Mouse (Mus musculus): ENCODE measurements around the gene C1s1.

C1s1 gene

DNA sequence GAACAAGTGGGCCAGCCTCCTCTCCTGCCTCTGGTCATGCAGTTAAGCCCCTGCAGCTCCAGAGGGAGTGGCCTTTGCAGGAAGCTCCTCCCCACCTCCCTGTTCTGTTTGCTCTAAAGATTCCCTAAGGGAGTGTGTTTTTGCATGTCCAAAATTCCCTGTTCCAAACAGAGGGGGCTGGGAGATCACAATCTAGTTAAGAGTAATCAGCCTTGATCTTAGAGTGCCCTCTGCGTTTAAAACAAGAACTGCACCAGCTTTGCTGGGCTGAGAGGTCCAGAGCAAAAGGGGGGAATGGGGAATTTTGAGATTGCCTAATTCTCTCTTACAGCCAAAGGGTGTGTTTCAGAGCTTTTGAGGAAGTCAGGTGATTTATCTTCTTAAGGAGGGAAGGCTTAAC, at the start of gene C1s1:
C1s1 (minus strand) TSS at position 76 of the 400 bp plus-strand sequence.
- TF ChIP-seq GATA4 (IDR thresholded peaks at IDR 0.05; ENCODE audit: insufficient replicate concordance, low read length): peak; percentile 73

DNA sequence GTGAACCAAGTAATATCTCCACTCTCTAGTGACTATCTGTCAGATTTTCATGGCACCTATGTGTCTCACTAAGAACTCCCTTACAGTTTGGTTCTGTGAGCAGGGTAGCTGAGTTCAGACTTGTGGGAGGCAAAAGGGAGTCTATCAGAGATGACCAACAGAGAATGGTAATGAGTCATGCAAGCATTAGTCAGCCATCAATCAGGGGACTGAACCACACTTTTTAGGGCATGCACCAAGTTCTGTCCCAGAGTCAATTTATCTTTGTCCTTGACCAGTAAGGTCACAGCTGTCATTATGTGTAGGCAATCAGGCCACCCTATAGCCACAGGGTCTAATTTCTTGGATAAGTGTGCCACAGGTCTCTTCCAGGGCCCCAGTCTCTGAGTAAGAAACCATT, 46.6 kb upstream of the C1s1 start:
- TF ChIP-seq GATA4 (IDR thresholded peaks at IDR 0.05; ENCODE audit: insufficient replicate concordance, low read length): no peak

DNA sequence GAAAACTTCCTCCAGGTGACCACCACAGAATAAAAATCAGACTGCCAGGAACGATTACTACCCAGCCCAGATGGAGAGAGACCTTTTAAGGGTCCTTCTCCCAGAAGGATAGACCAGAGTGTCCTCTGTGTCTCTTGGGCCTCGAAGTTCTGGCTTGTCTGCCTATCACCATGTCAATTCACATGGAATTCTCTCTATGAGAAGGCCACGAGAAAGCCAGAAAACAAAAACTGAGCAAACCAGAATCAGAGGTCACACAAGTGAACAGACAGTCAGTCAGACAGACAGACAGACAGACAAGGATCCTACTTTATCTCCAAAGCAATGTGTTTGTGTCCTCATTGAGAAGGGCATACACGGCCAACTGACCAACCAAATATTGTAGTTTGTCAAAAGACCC, 44.1 kb upstream of the C1s1 start:
- no peak for TF ChIP-seq GATA4 (IDR thresholded peaks at IDR 0.05; ENCODE audit: insufficient replicate concordance, low read length)

DNA sequence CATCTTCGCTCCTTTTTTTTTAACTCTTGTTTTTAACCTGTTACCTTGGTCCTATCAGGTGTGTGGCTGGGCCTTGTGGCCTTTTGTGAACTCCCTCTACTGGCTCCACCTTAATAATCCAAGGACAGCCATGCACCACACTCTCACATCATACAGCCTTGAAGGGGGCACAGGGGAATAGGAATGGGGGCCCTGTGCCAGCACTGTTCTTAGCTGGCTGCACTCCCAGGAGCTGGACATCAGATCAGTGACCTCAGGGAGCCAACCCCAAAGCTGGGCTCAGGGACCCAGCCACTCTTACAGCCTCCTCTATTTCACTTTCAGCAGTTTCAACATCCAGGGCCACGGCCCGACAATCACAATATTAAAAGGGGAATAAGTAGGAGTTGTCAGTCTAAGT, 43.6 kb upstream of the C1s1 start:
- no peak for TF ChIP-seq GATA4 (IDR thresholded peaks at IDR 0.05; ENCODE audit: insufficient replicate concordance, low read length)

DNA sequence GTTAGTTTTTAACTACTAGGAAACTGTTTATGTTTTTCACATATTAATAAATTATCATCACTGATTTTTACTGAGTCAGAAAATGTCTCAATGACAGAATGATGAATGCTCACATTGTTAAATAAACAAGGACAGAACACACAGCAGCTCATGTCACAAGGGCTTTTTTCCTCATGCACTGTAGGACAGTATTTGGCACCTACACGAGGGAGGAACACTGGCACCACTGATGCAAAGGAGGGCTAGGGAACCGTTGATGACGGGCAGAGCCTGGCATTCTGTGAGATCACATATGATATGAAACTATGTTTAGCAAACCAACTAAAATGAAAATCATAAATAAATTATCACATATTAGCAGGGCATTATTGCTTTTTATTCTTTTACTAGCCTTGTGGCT, 42.8 kb upstream of the C1s1 start:
- no peak for TF ChIP-seq GATA4 (IDR thresholded peaks at IDR 0.05; ENCODE audit: insufficient replicate concordance, low read length)

DNA sequence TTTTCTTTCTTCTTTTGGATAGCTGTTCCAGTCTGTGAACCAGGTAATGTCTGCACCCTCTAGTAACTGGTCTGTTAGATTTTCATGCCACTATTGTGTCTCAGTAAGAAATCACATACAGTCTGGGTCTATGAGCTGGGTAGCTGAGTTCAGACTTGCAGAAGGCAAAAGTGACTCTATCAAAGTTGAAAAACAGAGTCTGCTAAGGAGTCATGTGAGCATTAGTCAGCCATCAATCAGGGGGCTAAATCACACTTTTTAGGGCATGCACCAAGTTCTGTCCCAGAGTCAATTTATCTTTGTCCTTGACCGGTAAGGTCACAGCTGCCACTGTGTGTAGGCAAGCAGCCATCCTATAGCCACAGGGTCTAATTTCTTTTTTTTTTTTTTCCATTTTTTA, 40.1 kb upstream of the C1s1 start:
- no peak for TF ChIP-seq GATA4 (IDR thresholded peaks at IDR 0.05; ENCODE audit: insufficient replicate concordance, low read length)

DNA sequence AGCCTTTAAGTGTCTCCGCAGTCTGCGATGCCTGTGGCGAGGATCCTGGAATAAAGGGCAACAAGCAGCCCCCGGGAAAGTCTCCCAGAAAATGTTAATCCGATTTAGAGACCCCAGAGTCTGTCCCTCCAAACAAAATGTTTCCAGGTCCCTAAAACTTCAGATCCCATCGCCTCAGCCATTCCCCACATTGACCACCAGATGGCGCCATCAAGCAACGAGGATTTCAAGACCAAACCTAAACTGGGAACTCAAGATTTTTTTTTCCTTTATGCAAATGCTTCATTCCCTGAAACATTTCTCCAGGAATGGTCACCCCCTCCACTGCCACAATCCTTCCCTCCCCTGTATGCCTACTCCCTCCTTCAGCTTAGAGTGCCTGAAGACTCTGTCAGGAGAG, 27.9 kb upstream of the C1s1 start, which contains the start of gene C1rb:
C1rb (plus strand) TSS at position 269 of the 400 bp plus-strand sequence.
- no peak for TF ChIP-seq GATA4 (IDR thresholded peaks at IDR 0.05; ENCODE audit: insufficient replicate concordance, low read length)

DNA sequence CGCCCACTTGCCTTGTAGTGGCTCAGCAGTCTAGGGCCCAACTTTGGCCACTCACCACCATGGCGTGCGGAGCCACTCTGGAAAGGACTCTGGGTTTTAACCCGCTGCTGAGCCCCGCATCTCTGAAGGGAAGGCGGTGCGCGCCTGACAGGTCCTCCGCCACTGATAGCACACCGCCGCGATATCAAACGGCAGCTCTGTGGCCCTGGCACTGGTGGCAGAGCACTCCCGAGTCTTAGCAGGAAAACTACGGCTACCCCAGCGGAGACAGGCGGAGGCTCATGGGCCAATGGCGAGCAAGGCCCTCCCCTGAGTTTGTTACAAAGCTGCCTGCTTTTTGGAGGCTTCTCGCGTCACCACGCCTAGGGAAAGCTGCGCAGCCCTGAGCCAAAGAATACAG, 10.6 kb upstream of the C1s1 start:
- no peak for TF ChIP-seq GATA4 (IDR thresholded peaks at IDR 0.05; ENCODE audit: insufficient replicate concordance, low read length)

DNA sequence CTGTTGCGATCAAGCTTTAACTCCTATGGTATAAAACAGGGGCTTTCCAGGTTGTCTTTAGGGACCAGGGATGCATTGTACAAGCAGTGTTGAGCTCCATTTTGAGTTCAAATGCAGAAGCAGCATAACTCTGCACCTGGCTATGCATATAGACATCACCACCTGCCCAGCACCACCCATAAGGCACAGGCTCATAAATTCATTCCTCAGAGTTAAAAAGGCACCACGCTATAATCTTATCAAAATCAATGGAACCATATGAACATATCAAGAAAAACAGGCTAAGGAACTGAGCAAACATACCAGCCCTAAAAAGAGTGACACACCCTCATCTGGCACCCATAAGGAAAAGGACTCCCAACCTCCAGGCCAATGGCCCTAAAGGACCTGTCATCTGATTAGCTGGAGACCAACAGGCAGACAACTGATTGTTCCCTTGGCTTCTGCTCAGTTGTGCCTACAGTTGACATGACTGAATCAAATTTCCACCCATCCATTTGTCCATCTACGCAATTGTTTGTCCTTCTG, 6.9 kb upstream of the C1s1 start:
- no peak for TF ChIP-seq GATA4 (IDR thresholded peaks at IDR 0.05; ENCODE audit: insufficient replicate concordance, low read length)

DNA sequence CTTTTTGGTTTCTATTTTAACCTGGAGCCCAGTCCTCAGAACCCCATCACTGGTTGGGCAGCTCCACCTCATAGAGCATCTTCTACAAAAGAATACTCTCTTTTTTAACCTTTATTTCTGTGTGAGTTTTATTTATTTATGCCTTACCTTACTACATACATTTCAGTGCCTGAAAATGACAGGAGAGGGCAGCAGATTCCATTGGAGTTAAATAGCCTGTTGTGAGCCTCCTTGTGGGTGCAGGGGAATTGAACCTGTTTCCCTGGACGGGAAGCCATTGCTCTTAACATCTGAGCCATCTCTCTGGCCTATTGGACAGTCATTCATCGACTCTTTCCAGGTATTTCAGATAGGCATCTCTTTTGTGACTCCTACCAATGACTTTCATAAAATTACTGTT, 3.3 kb upstream of the C1s1 start:
- TF ChIP-seq GATA4 (IDR thresholded peaks at IDR 0.05; ENCODE audit: insufficient replicate concordance, low read length): no peak

DNA sequence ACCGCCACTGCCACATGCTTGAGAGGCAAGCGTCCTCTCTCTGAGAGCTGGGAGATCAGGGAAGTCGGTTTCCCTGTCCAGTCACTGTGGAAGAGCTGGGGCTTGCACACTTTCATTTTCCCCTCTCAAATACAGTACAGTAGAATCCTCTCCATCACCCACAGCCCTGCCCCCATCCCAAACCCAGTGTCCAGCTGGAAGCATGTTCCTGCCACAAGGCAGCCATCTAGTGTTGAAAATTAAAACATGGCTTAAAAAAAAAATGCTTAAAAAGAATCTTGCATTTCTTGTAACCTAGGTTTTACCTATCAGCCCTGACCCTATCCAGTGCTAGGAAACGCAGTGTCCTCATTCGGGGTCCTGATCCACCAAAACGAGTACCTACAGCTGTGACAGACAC, 2.3 kb upstream of the C1s1 start:
- no peak for TF ChIP-seq GATA4 (IDR thresholded peaks at IDR 0.05; ENCODE audit: insufficient replicate concordance, low read length)

DNA sequence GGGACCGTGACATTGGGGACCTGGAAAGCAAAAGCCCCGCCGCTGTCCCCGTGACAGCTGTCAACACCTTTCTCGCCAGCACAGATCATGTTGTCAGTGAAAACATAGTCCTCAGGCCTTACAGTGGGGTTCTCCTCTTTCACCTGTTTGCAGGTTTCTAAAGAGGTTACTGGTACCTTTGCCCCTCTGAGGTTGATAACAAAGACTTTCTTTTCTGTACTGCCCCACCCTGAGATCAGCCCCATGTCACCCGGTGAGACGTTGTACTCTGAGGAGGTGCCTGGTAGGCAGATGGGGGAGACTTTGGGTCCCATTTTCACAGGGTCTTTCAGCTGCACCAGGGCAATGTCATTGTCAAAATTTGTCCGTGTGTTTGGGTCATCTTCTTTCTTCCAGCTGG, 11.1 kb downstream of the C1s1 start:
- no peak for TF ChIP-seq GATA4 (IDR thresholded peaks at IDR 0.05; ENCODE audit: insufficient replicate concordance, low read length)

DNA sequence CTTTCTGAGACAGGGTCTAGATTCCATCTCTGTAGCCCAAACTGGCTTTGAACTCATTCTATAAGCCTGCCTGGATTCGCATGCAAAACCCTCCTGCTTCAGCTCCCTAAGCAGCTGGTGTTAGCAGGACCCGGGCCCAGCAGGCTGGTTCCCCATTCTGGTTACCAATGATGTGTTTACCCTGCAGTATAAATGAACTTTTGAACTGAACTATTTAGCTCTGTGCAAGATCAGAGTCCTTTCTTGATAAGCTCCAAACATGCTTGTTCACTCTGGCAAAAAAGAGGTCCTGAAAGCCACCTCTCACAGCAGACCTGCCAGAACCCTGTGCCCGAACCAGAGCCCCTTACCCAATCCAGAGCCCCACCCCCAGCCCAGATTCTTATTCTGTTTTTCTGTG, 14.3 kb downstream of the C1s1 start:
- TF ChIP-seq GATA4 (IDR thresholded peaks at IDR 0.05; ENCODE audit: insufficient replicate concordance, low read length): peak; percentile 59; the same call in 1 of the 2 replicates

DNA sequence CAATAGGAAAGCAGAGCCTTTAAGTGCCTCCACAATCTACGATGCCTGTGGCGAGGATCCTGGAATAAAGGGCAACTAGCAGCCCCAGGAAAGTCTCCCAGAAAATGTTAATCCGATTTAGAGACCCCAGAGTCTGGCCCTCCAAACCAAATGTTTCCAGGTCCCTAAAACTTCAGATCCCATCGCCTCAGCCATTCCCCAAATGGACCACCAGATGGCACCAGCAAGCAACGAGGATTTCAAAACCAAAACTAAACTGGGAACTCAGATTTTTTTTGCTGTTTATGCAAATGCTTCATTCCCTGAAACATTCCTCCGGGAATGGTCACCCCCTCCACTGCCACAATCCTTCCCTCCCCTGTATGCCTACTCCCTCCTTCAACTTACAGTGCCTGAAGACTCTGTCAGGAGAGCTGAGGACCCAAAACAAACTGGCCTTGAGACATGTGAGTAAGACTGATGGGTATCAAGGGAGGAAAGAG, 29.8 kb downstream of the C1s1 start, which contains the start of gene C1ra:
C1ra (plus strand) TSS at position 51 of the 482 bp plus-strand sequence.
- no peak for TF ChIP-seq GATA4 (IDR thresholded peaks at IDR 0.05; ENCODE audit: insufficient replicate concordance, low read length)

DNA sequence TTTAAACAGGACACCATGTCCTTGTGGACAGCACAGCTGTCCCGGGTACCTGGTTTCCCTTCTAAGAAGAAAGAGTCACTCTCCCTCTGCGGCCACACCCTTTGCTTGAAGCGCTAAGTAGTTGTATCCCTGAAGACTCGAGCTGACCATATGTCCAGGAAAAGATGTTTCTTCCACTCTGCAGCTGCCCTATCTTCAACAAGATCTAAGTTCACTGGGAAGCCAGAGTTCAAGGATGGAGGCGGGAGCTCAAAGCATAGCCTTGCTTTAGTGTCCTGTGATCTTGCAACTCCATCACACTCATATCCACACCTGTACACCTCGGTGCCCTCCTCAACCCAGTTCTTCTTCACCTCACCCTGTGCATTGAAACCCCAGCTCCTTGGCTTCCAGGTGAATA, 30.2 kb downstream of the C1s1 start:
- peak; percentile 77 for TF ChIP-seq GATA4 (IDR thresholded peaks at IDR 0.05; ENCODE audit: insufficient replicate concordance, low read length)

DNA sequence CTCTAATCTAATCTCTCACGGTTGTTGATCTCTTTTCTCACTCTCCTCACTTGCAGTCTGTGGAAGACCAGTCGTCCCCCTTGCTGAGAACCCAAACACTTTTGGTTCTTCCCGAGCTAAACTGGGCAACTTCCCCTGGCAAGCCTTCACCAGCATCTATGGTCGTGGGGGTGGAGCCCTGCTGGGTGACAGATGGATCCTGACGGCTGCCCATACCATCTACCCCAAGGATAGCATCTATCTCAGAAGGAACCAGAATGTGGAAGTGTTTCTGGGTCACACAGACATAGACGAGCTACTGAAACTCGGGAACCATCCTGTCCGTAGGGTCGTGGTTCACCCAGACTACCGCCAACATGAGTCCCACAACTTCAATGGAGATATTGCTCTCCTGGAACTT, 33.9 kb downstream of the C1s1 start:
- no peak for TF ChIP-seq GATA4 (IDR thresholded peaks at IDR 0.05; ENCODE audit: insufficient replicate concordance, low read length)

DNA sequence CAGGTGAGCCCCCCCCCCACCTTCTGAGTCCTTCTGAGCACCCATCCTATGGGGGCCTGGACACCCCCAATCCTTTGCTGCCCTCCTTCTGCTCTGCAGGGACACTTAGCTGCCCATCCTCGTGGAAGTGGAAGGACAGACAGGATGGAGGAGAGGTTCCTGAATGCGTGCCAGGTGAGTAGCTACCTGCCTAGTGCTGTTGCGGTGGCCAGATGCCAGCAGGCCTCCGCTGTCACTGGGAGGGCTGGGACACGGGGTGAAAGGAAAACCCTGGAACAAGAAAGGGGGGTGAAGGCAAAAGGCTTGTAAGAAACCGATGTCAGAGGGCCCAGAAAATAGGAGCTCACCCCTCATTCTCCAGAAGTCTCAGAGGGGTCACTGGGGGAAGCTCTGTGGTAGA, 35.2 kb downstream of the C1s1 start:
- TF ChIP-seq GATA4 (IDR thresholded peaks at IDR 0.05; ENCODE audit: insufficient replicate concordance, low read length): no peak

Data from liver, adult (tissue).